Mouse (Mus musculus) T-helper 1 cell (primary cell): ENCODE measurements around the gene Gm10300.

Source experiments
- in situ Hi-C: fragments of 300-600 bp; cut with MboI, MseI; formaldehyde crosslinking; loops from one replicate; pipeline ENCODE4 v1.15.1; 2025; ENCODE audit warnings: high pct_unique_total_duplicates

Gene Gm10300

GRCm38 (mm10) chr4:132051321-132052275 lies 22.9 kb upstream of the Gm10300 start:
- in situ Hi-C loops: loop anchor here (25.0 kb wide), 1 partner anchor 1139 kb away; the partner anchor contains the start of gene Laptm5

GRCm38 (mm10) chr4:132057311-132057710 lies 17.2 kb upstream of the Gm10300 start:
- in situ Hi-C loops: loop anchor here (25.0 kb wide), 1 partner anchor 1145 kb away; the partner anchor contains the start of gene Laptm5

- in situ Hi-C loops: loop anchor here (25.0 kb wide), 1 partner anchor 1147 kb away; the partner anchor contains the start of gene Laptm5
Measured at GRCm38 (mm10) chr4:132059541-132059940, 15.0 kb upstream of the Gm10300 start.

- in situ Hi-C loops: loop anchor here (25.0 kb wide), 1 partner anchor 1148 kb away; the partner anchor contains the start of gene Laptm5
Measured at GRCm38 (mm10) chr4:132060040-132060832, 14.3 kb upstream of the Gm10300 start.

- in situ Hi-C loops: loop anchor here (25.0 kb wide), 1 partner anchor 1150 kb away; the partner anchor contains the start of gene Laptm5
Measured at GRCm38 (mm10) chr4:132062289-132062688, 12.2 kb upstream of the Gm10300 start.

GRCm38 (mm10) chr4:132062934-132063884 lies 11.3 kb upstream of the Gm10300 start:
- in situ Hi-C loops: loop anchor here (25.0 kb wide), 1 partner anchor 1151 kb away; the partner anchor contains the start of gene Laptm5

- in situ Hi-C loops: loop anchor here (25.0 kb wide), 1 partner anchor 1152 kb away; the partner anchor contains the start of gene Laptm5
Measured at GRCm38 (mm10) chr4:132064550-132064949, 9.9 kb upstream of the Gm10300 start.

- in situ Hi-C loops: loop anchor here (5.0 to 25.0 kb wide), 2 partner anchors 38 to 1153 kb away; partner anchors contain the start of gene Laptm5
Measured at GRCm38 (mm10) chr4:132065578-132065977, 8.9 kb upstream of the Gm10300 start.

- in situ Hi-C loops: loop anchor here (5.0 to 25.0 kb wide), 2 partner anchors 39 to 1154 kb away; partner anchors contain the start of gene Laptm5
Measured at GRCm38 (mm10) chr4:132066101-132066773, 8.3 kb upstream of the Gm10300 start.

GRCm38 (mm10) chr4:132067112-132067937 lies 7.2 kb upstream of the Gm10300 start:
- in situ Hi-C loops: loop anchor here (5.0 to 25.0 kb wide), 2 partner anchors 40 to 1155 kb away; partner anchors contain the start of gene Laptm5

- in situ Hi-C loops: loop anchor here (5.0 to 25.0 kb wide), 2 partner anchors 41 to 1156 kb away; partner anchors contain the start of gene Laptm5
Measured at GRCm38 (mm10) chr4:132067938-132068235, 6.6 kb upstream of the Gm10300 start.

- in situ Hi-C loops: loop anchor here (25.0 kb wide), 1 partner anchor 1159 kb away; the partner anchor contains the start of gene Laptm5
Measured at GRCm38 (mm10) chr4:132071674-132072073, 2.8 kb upstream of the Gm10300 start.

GRCm38 (mm10) chr4:132072156-132072555 lies 2.3 kb upstream of the Gm10300 start:
- in situ Hi-C loops: loop anchor here (25.0 kb wide), 1 partner anchor 1160 kb away; the partner anchor contains the start of gene Laptm5

- in situ Hi-C loops: loop anchor here (25.0 kb wide), 1 partner anchor 1161 kb away; the partner anchor contains the start of gene Laptm5
Measured at GRCm38 (mm10) chr4:132072946-132073345, 1.6 kb upstream of the Gm10300 start.

- in situ Hi-C loops: loop anchor here (25.0 kb wide), 1 partner anchor 1163 kb away; the partner anchor contains the start of gene Laptm5
Measured at GRCm38 (mm10) chr4:132074933-132075769, 654 bp downstream of the Gm10300 start, which contains the start of gene Epb41. Gene Epb41, minus strand, starts transcription at chr4:132075321.

- in situ Hi-C loops: no loop called here
Measured at GRCm38 (mm10) chr4:132075796-132076195, 1.3 kb downstream of the Gm10300 start.
